Mouse (Mus musculus) E14TG2a.4 (cell line): ENCODE measurements around the gene Cdh23.

Experiments used
- CTCF ChIP-seq: conservative IDR thresholded peaks from 2 replicates; pipeline ENCODE4 v1.5.1; 2014; ENCODE audit warnings: low read length
- NANOG ChIP-seq: IDR thresholded peaks from 2 replicates; pipeline ENCODE4 v1.6.1; 2014; ENCODE audit warnings: borderline replicate concordance, low read length, mixed read lengths
- POU5F1 ChIP-seq: IDR thresholded peaks from 2 replicates; pipeline ENCODE4 v1.6.1; 2014; ENCODE audit warnings: low read length, borderline replicate concordance

DNA sequence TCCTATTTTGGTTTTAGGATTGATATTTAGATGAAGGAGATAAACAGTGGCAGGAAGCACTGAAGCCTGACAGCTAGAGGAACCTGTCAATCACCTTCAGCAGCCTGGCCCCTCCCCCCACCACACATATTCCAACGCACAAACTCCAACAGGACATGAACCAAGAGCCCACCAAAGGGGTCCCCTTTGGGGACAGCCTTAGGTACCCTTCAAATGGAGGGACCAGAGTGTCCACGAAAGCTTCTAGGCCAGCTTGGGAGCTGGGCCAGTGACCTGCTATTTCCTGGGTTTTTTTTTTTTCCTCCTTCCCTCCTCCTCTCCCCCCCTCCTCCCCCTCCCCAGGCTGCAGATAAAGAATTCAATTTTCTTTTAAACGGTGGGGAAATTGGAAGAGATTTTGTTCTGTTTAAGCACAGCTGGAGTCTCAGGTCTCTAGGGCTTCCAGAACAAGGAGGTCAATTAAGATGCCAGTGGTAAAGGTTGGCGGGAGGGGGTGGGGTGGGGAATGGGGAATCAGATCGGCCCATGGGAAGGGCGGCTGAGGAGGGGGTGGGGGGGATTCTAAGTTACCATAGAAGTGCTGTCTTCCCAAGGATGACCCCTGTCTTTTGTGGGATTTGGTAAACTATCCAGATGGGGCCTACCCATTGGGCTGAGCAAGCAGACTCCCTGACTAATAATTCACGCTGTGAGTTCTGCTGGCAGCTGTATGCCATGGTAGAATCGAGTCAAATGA, 239.5 kb downstream of the Cdh23 start:
- TF ChIP-seq CTCF (no peak), NANOG (no peak), POU5F1 (no peak)
